Mouse (Mus musculus): ENCODE results near the gene Crispld2. TPM values are rescaled to one million over a fixed set of nuclear protein-coding genes. Genes with fewer than 3 reads are reported as not detected.

Gene Crispld2
- polyA plus RNA-seq (2016; fragmentation: Nextera tagmentation; extraction: Ambion mirVana): 3.8 and 4.6 TPM in 2 replicates

- DNase-seq (ENCODE audit: low spot score): peak; percentile 90
Measured at GRCm38 (mm10) chr8:119992249-119992648, at the start of gene Crispld2. Gene Crispld2, plus strand, starts transcription at chr8:119992438.

DNA sequence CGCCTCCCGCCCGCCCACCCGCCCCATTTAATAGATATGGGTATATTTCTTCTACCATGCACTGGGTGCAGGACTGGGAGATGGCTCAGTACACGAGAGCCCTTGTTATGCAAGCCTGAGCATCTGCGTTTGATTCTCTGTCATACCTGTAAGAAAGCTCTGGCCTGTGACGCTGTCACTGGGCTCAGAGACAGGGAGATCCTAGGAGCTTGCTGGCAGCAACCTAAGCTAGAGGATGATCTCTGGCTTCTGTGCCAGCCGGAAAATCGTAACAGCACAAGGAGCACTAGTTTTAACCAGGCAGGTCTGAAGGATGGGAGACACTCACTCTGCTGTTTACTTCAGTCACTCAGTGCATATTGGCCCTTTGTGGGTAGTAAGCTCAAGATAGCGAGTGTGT lies 48.6 kb upstream of the Crispld2 start:
- DNase-seq (ENCODE audit: low spot score): no peak
- peaks cover 100% of the 10 kb centered on the region for H3K36me3 ChIP-seq
- no peak overlapping the region for H3K4me3 ChIP-seq
- WGBS: 94% methylated on average over 10 of the region's 10 CpGs
- peaks cover 10% of the 10 kb centered on the region for H3K4me1 ChIP-seq (replicated peaks)
- H3K27me3 ChIP-seq (ENCODE audit: insufficient read depth, poor library complexity, severe bottlenecking): no peaks in the 10 kb centered on the region
- no peaks in the 10 kb centered on the region for H3K9me3 ChIP-seq
- H3K27ac ChIP-seq: no peak overlapping the region

More at GRCm38 (mm10) chr8:119992249-119992648, at the start of gene Crispld2:
- H3K4me1 ChIP-seq (replicated peaks): peaks cover 32% of the 10 kb centered on the region
- peak within 1 kb of the TSS; percentile 29; the same call in 1 of the 2 replicates for H3K27ac ChIP-seq
- peaks cover 53% of the 10 kb centered on the region for H3K27me3 ChIP-seq (ENCODE audit: insufficient read depth, poor library complexity, severe bottlenecking)
- H3K36me3 ChIP-seq: no peaks in the 10 kb centered on the region
- H3K4me3 ChIP-seq: peak within 1 kb of the TSS; percentile 50
- H3K9me3 ChIP-seq: no peaks in the 10 kb centered on the region
- under 1% methylated on average over 25 of the region's 25 CpGs for WGBS

- 65% methylated on average over 9 of the region's 9 CpGs for WGBS
Measured at GRCm38 (mm10) chr8:119944096-119944811, 48.0 kb upstream of the Crispld2 start.

DNA sequence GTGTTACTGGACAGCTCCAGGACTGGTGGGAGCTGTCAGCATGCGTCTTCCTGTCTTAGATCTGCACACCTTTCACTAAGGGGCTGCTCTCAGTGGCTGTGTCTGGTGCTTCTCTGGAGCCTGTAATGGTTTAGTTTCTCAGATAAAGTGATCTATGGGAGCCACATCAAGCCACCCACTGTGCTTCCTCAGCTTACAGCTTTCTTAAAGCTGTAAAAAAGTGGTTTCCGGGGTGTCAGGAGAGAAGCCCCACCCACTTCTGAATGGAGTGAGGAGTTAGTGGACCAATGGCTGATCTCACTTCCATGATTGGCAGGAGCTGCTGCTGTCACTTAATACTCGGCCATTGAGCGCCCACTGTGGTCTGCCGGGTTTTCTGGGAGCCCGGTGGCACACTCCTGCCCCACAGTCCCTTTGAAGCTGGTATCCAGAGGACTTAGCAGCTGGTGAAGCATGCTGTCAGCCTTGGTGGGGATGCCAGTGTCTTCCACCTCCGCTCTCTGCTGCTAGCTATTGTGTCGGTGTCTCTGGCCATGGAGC lies 45.8 kb upstream of the Crispld2 start:
- Histone ChIP-seq H3K4me1 (replicated peaks) (peaks cover 13% of the 10 kb centered on the region), H3K9me3 (no peaks in the 10 kb centered on the region), H3K27me3 (ENCODE audit: insufficient read depth, poor library complexity, severe bottlenecking) (no peaks in the 10 kb centered on the region), H3K36me3 (peaks cover 100% of the 10 kb centered on the region), H3K4me3 (no peak overlapping the region), H3K27ac (no peak overlapping the region)
- 85% methylated on average over 8 of the region's 8 CpGs for WGBS
- DNase-seq (ENCODE audit: low spot score): no peak

More at GRCm38 (mm10) chr8:119944096-119944811, 48.0 kb upstream of the Crispld2 start:
- Histone ChIP-seq H3K27ac (no peak overlapping the region), H3K9me3 (no peaks in the 10 kb centered on the region), H3K4me1 (replicated peaks) (peaks cover 13% of the 10 kb centered on the region), H3K4me3 (no peak overlapping the region), H3K36me3 (peaks cover 100% of the 10 kb centered on the region), H3K27me3 (ENCODE audit: insufficient read depth, poor library complexity, severe bottlenecking) (no peaks in the 10 kb centered on the region)
- peak; percentile 77 for DNase-seq (ENCODE audit: low spot score)

- Histone ChIP-seq H3K27me3 (ENCODE audit: insufficient read depth, poor library complexity, severe bottlenecking) (no peaks in the 10 kb centered on the region), H3K9me3 (no peaks in the 10 kb centered on the region), H3K27ac (no peak overlapping the region), H3K4me3 (no peak overlapping the region), H3K36me3 (peaks cover 100% of the 10 kb centered on the region), H3K4me1 (replicated peaks) (peaks cover 13% of the 10 kb centered on the region)
- WGBS: 93% methylated on average over 19 of the region's 19 CpGs
- DNase-seq (ENCODE audit: low spot score): no peak
Measured at GRCm38 (mm10) chr8:119947653-119948052, 44.6 kb upstream of the Crispld2 start.

DNA sequence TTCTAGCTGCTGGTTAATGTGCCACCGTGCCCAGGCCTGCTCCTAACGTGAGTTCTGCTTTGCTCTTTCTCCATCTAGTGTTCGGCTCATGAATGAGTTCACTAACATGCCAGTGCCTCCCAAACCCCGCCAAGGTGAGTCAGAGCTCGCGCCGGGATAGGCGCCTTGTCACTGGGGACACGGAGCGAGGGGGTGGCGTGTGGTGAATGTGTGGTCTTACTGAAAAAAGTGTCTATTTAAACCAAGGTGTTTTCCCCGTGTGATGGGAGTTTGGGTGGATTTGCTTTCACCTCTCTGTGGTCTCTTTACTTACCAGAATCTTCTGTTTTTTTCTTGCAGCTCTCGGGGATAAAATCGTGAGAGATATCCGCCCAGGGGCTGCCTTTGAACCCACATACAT lies 43.9 kb upstream of the Crispld2 start:
- DNase-seq (ENCODE audit: low spot score): no peak

GRCm38 (mm10) chr8:119952282-119952681 lies 40.0 kb upstream of the Crispld2 start:
- no peak for DNase-seq (ENCODE audit: low spot score)
- peaks cover 13% of the 10 kb centered on the region for H3K4me1 ChIP-seq (replicated peaks)
- no peak overlapping the region for H3K27ac ChIP-seq
- H3K4me3 ChIP-seq: no peak overlapping the region
- H3K9me3 ChIP-seq: no peaks in the 10 kb centered on the region
- no peaks in the 10 kb centered on the region for H3K27me3 ChIP-seq (ENCODE audit: insufficient read depth, poor library complexity, severe bottlenecking)
- 84% methylated on average over 7 of the region's 7 CpGs for WGBS
- H3K36me3 ChIP-seq: peaks cover 100% of the 10 kb centered on the region

More for the DNA sequence above, 43.9 kb upstream of the Crispld2 start:
- Histone ChIP-seq H3K4me1 (replicated peaks) (peaks cover 13% of the 10 kb centered on the region), H3K36me3 (peaks cover 100% of the 10 kb centered on the region), H3K27ac (no peak overlapping the region), H3K9me3 (no peaks in the 10 kb centered on the region), H3K4me3 (no peak overlapping the region), H3K27me3 (ENCODE audit: insufficient read depth, poor library complexity, severe bottlenecking) (no peaks in the 10 kb centered on the region)
- WGBS: 85% methylated on average over 15 of the region's 15 CpGs

GRCm38 (mm10) chr8:119952747-119953146 lies 39.5 kb upstream of the Crispld2 start:
- no peak overlapping the region for H3K27ac ChIP-seq
- peaks cover 11% of the 10 kb centered on the region for H3K4me1 ChIP-seq (replicated peaks)
- DNase-seq (ENCODE audit: low spot score): no peak
- H3K9me3 ChIP-seq: no peaks in the 10 kb centered on the region
- H3K27me3 ChIP-seq (ENCODE audit: insufficient read depth, poor library complexity, severe bottlenecking): no peaks in the 10 kb centered on the region
- no peak overlapping the region for H3K4me3 ChIP-seq
- peaks cover 100% of the 10 kb centered on the region for H3K36me3 ChIP-seq
- 81% methylated on average over 5 of the region's 5 CpGs for WGBS

DNA sequence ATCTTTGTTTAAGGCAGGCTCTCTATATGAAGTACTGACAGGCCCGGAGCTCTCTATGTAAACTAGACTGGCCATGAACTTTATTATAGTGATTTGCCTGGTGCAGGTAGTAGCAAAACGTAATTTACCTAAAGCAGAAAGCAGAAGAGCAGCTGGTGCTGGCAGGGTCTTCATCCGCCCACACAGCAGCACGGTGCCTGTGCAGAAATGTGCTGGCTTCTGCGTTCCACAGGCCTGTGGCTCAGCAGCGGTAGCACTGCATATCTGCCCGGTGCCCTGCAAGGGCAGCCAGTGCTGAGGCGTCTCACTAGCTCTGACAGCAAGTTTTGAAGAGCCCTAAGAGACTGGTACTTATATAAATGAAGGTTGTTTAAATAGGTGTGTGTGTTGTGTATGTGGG lies 36.9 kb upstream of the Crispld2 start:
- no peak for DNase-seq (ENCODE audit: low spot score)
- Histone ChIP-seq H3K27me3 (ENCODE audit: insufficient read depth, poor library complexity, severe bottlenecking) (no peaks in the 10 kb centered on the region), H3K4me1 (replicated peaks) (peaks cover under 1% of the 10 kb centered on the region; the same call in 1 of the 2 replicates), H3K36me3 (peaks cover 84% of the 10 kb centered on the region), H3K4me3 (no peak overlapping the region), H3K27ac (no peak overlapping the region), H3K9me3 (no peaks in the 10 kb centered on the region)
- 95% methylated on average over 8 of the region's 8 CpGs for WGBS

GRCm38 (mm10) chr8:119958076-119958475 lies 34.2 kb upstream of the Crispld2 start:
- WGBS: 94% methylated on average over 10 of the region's 10 CpGs
- no peaks in the 10 kb centered on the region for H3K9me3 ChIP-seq

DNA sequence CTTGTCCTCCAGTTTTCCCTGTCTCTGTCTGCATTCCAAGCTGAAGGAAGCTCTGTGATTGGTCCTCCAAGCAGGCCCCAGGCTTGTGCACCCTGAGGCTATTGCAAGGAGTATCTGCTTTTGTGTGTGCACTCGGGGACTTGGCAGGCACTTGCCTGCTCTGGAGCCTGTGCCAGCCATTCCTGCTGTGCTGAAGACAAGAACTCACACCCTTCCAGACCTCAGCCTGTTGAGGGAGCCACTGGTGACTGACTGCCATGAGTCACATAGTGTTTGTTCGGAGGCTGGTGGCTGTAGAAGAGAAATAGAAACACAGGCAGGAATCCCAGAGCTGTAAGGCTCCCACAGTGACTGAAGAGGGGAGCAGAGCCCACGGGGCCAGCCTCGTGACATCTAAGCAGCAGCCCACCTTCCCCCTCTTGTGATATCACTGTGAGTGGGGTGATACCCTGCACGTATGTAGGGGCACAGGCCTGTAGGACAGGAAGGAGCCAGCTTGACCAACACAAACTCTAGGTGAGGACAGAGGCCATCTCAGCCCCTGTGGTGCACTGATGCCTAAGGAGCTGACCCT lies 31.6 kb upstream of the Crispld2 start:
- peak overlapping the region; percentile 29; the same call in 1 of the 2 replicates for H3K27ac ChIP-seq
- H3K27me3 ChIP-seq (ENCODE audit: insufficient read depth, poor library complexity, severe bottlenecking): no peaks in the 10 kb centered on the region
- H3K4me3 ChIP-seq: no peak overlapping the region
- peaks cover 31% of the 10 kb centered on the region for H3K36me3 ChIP-seq
- no peak for DNase-seq (ENCODE audit: low spot score)
- WGBS: 56% methylated on average over 5 of the region's 5 CpGs
- H3K4me1 ChIP-seq (replicated peaks): peaks cover 7% of the 10 kb centered on the region
- no peaks in the 10 kb centered on the region for H3K9me3 ChIP-seq

More at GRCm38 (mm10) chr8:119958076-119958475, 34.2 kb upstream of the Crispld2 start:
- no peak overlapping the region for H3K4me3 ChIP-seq
- DNase-seq (ENCODE audit: low spot score): no peak
- no peak overlapping the region for H3K27ac ChIP-seq
- H3K27me3 ChIP-seq (ENCODE audit: insufficient read depth, poor library complexity, severe bottlenecking): no peaks in the 10 kb centered on the region
- H3K36me3 ChIP-seq: peaks cover 56% of the 10 kb centered on the region
- peaks cover 7% of the 10 kb centered on the region for H3K4me1 ChIP-seq (replicated peaks)

DNA sequence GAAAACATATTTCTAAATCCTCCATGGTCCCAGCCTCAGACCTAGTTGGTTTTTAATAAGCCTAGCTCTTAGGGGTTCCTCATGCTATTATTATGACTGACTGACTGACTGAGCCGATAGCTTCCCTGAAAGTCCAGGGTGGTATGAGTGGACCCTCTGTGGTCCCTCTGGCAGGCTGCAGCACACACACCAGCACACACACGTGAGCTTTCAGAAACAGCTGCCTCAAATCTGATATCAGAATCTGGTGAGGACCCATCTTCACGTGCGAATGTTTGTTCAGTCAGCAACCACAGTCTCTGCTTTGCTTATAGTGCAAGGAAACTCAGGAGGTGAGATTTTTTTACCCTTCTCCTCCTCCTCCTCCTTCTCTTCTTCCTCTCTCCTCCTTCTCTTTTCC lies 27.4 kb upstream of the Crispld2 start:
- no peak overlapping the region for H3K4me3 ChIP-seq
- H3K9me3 ChIP-seq: peaks cover 9% of the 10 kb centered on the region
- H3K36me3 ChIP-seq: peaks cover 5% of the 10 kb centered on the region; the same call in 1 of the 2 replicates
- 89% methylated on average over 4 of the region's 4 CpGs for WGBS
- no peak for DNase-seq (ENCODE audit: low spot score)
- H3K27ac ChIP-seq: no peak overlapping the region
- H3K27me3 ChIP-seq (ENCODE audit: insufficient read depth, poor library complexity, severe bottlenecking): no peaks in the 10 kb centered on the region
- peaks cover 7% of the 10 kb centered on the region for H3K4me1 ChIP-seq (replicated peaks)

DNA sequence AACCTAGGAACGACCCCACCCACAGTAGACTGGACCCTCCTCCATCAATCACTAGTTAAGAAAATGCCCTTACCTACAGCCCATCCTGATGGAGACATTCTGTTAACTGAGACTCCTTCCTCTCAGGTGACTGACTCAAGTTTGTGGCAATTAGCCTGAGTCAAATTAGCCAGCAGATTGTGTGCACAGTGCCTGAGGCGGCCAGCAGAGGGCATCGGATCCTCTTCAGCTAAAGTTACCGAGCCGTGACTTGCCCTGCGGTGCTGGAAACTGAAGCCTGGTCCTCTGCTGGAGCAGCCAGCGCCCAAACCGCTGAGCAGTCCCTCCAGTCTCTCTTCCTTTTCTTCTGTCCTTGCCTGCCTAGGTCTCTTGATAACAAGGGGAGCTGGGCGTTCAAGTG lies 24.8 kb upstream of the Crispld2 start:
- H3K9me3 ChIP-seq: peaks cover 9% of the 10 kb centered on the region
- no peak for DNase-seq (ENCODE audit: low spot score)
- WGBS: 85% methylated on average over 9 of the region's 9 CpGs
- H3K4me3 ChIP-seq: no peak overlapping the region
- H3K4me1 ChIP-seq (replicated peaks): peaks cover 11% of the 10 kb centered on the region
- H3K27ac ChIP-seq: no peak overlapping the region
- no peaks in the 10 kb centered on the region for H3K27me3 ChIP-seq (ENCODE audit: insufficient read depth, poor library complexity, severe bottlenecking)
- H3K36me3 ChIP-seq: peaks cover 5% of the 10 kb centered on the region; the same call in 1 of the 2 replicates
